In the genomic region with DNA sequence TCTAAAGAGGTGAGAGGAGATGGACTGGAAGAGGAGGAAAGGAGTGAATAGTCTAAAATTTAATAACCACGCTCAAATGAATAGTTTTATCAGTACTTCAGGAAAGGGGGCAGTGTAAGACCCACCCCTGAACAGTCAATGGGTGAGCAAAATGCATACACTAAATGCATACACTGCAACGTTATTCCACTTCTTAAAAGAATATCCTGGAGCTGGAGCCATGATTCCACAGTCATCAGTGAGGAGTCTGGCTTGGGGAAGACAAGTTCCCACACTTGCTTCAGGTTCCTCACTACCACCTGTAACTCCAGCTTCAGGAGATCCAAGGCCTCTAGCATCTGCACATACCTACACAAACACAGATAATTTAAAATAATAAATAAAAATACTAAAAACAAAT, we compare ENCODE assay signal across 12 mouse cellular contexts.
DNase-seq lines count a peak whose midpoint lies in the region; ATAC-seq lines count a peak whose summit lies in the region.
"Had no signal": no experiment of that assay in that cellular context is flagged by ENCODE, and none has a peak within 500 bp of the region (broad histone marks: within the 10 kb centered on the region; RNA-seq: fewer than 3 reads in every experiment).

No protein-coding gene starts in this region.

- WGBS in forebrain, embryonic 10.5 days, result 89% methylated on average over 2 of the region's 2 CpGs
- WGBS in forebrain, embryonic 14.5 days, result 88% methylated on average over 2 of the region's 2 CpGs
- 84% methylated on average over 2 of the region's 2 CpGs for WGBS in limb, embryonic 12.5 days
- 88% methylated on average over 2 of the region's 2 CpGs for WGBS in limb, embryonic 10.5 days
- WGBS in heart, embryonic 16.5 days, result 33% methylated on average over 2 of the region's 2 CpGs
- 70% methylated on average over 2 of the region's 2 CpGs for WGBS in macrophage (ENCODE audit: missing documents)

- H3K4me1 ChIP-seq in forebrain, embryonic 10.5 days, result peaks cover 17% of the 10 kb centered on the region
- H3K4me1 ChIP-seq in forebrain, embryonic 14.5 days (ENCODE audit: control insufficient read depth, insufficient read depth, low read length), result peaks cover 4% of the 10 kb centered on the region; the same call in 1 of the 2 replicates
- H3K4me1 ChIP-seq in limb, embryonic 12.5 days (replicated peaks), result peaks cover 9% of the 10 kb centered on the region; the same call in 1 of the 2 replicates
- H3K4me1 ChIP-seq in limb, embryonic 10.5 days, result peaks cover 21% of the 10 kb centered on the region
- H3K4me1 ChIP-seq in heart, embryonic 16.5 days (ENCODE audit: control insufficient read depth, insufficient read depth, low read length), result peaks cover 13% of the 10 kb centered on the region
- H3K4me1 ChIP-seq: embryonic facial prominence, embryonic 12.5 days had no signal

- no peak overlapping the region for H3K27ac ChIP-seq in forebrain, embryonic 10.5 days
- H3K27ac ChIP-seq in forebrain, embryonic 14.5 days (ENCODE audit: low read depth, low read length), result no peak overlapping the region
- no peak overlapping the region for H3K27ac ChIP-seq in limb, embryonic 12.5 days
- H3K27ac ChIP-seq in limb, embryonic 10.5 days, result no peak overlapping the region
- peak overlapping the region; percentile 31; the same call in 1 of the 2 replicates for H3K27ac ChIP-seq in heart, embryonic 16.5 days (ENCODE audit: low read length)
- no peak overlapping the region for H3K27ac ChIP-seq in macrophage
- H3K27ac ChIP-seq: embryonic facial prominence, embryonic 12.5 days had no signal

- H3K9ac ChIP-seq in forebrain, embryonic 14.5 days (ENCODE audit: low read length), result no peak overlapping the region
- no peak overlapping the region for H3K9ac ChIP-seq in limb, embryonic 12.5 days (replicated peaks)
- H3K9ac ChIP-seq in heart, embryonic 16.5 days (ENCODE audit: low read length), result peak overlapping the region; percentile 94
- H3K9ac ChIP-seq: embryonic facial prominence, embryonic 12.5 days had no signal

- no peak overlapping the region for H3K4me2 ChIP-seq in forebrain, embryonic 14.5 days (ENCODE audit: low read length)
- peak overlapping the region; percentile 81; the same call in 1 of the 2 replicates for H3K4me2 ChIP-seq in limb, embryonic 12.5 days
- peak overlapping the region; percentile 80 for H3K4me2 ChIP-seq in heart, embryonic 16.5 days (ENCODE audit: low read depth, low read length)

- ATAC-seq in forebrain, embryonic 14.5 days, result no peak
- no peak for ATAC-seq in limb, embryonic 12.5 days (ENCODE audit: insufficient number of reproducible peaks, insufficient read depth, low FRiP score, low TSS enrichment, low read depth)
- ATAC-seq in heart, embryonic 16.5 days (replicated peaks; ENCODE audit: extremely low read depth, insufficient read depth, low FRiP score), result no peak
- ATAC-seq: forebrain, embryonic 16.5 days had no signal

- no peaks in the 10 kb centered on the region for H3K36me3 ChIP-seq in forebrain, embryonic 10.5 days (replicated peaks)
- no peaks in the 10 kb centered on the region for H3K36me3 ChIP-seq in forebrain, embryonic 14.5 days (ENCODE audit: control insufficient read depth, insufficient read depth, low read length)
- no peaks in the 10 kb centered on the region for H3K36me3 ChIP-seq in limb, embryonic 12.5 days
- no peaks in the 10 kb centered on the region for H3K36me3 ChIP-seq in limb, embryonic 10.5 days
- H3K36me3 ChIP-seq in heart, embryonic 16.5 days (ENCODE audit: control insufficient read depth, insufficient read depth), result no peaks in the 10 kb centered on the region
- no peaks in the 10 kb centered on the region for H3K36me3 ChIP-seq in macrophage (ENCODE audit: inconsistent target)
- H3K36me3 ChIP-seq: embryonic facial prominence, embryonic 12.5 days had no signal

- H3K27me3 ChIP-seq in forebrain, embryonic 10.5 days (ENCODE audit: poor library complexity, severe bottlenecking), result peaks cover 16% of the 10 kb centered on the region
- no peaks in the 10 kb centered on the region for H3K27me3 ChIP-seq in forebrain, embryonic 14.5 days (replicated peaks; ENCODE audit: control insufficient read depth, insufficient read depth, low read length)
- no peaks in the 10 kb centered on the region for H3K27me3 ChIP-seq in limb, embryonic 12.5 days
- peaks cover 8% of the 10 kb centered on the region; the same call in 1 of the 2 replicates for H3K27me3 ChIP-seq in limb, embryonic 10.5 days (ENCODE audit: low read depth, poor library complexity, severe bottlenecking)
- no peaks in the 10 kb centered on the region for H3K27me3 ChIP-seq in heart, embryonic 16.5 days (ENCODE audit: control insufficient read depth, insufficient read depth, low read length)
- H3K27me3 ChIP-seq: embryonic facial prominence, embryonic 12.5 days had no signal

- no peaks in the 10 kb centered on the region for H3K9me3 ChIP-seq in forebrain, embryonic 10.5 days
- no peaks in the 10 kb centered on the region for H3K9me3 ChIP-seq in forebrain, embryonic 14.5 days (replicated peaks; ENCODE audit: control insufficient read depth, low read length)
- no peaks in the 10 kb centered on the region for H3K9me3 ChIP-seq in limb, embryonic 12.5 days
- H3K9me3 ChIP-seq in limb, embryonic 10.5 days (replicated peaks), result no peaks in the 10 kb centered on the region
- no peaks in the 10 kb centered on the region for H3K9me3 ChIP-seq in heart, embryonic 16.5 days (replicated peaks; ENCODE audit: control insufficient read depth, low read length)
- H3K9me3 ChIP-seq: embryonic facial prominence, embryonic 12.5 days had no signal

- H3K79me2 ChIP-seq in macrophage (ENCODE audit: inconsistent target), result peaks cover 63% of the 10 kb centered on the region

- H3K4me3 ChIP-seq in forebrain, embryonic 10.5 days, result 0 out of 2 replicates have a peak overlapping the region, but pooled peaks have one; percentile 56
- H3K4me3 ChIP-seq in forebrain, embryonic 14.5 days (ENCODE audit: low read depth, low read length), result no peak overlapping the region
- H3K4me3 ChIP-seq in limb, embryonic 12.5 days (replicated peaks), result no peak overlapping the region
- H3K4me3 ChIP-seq in limb, embryonic 10.5 days, result no peak overlapping the region
- H3K4me3 ChIP-seq in heart, embryonic 16.5 days (ENCODE audit: low read length), result peak overlapping the region; percentile 95
- peak overlapping the region; percentile 91; the same call in 1 of the 2 replicates for H3K4me3 ChIP-seq in macrophage (ENCODE audit: inconsistent target)

- DNase-seq in forebrain, embryonic 10.5 days (ENCODE audit: extremely low spot score, low spot score), result no peak
- DNase-seq in forebrain, embryonic 14.5 days (ENCODE audit: low spot score), result no peak
- DNase-seq in limb, embryonic 10.5 days (ENCODE audit: low spot score), result no peak
- DNase-seq in adrenal gland, adult 2 months, result no peak
- DNase-seq in adrenal gland, adult 18-20 months (ENCODE audit: low spot score in 2 of 2), result no peak
- DNase-seq: cerebellum, adult 9-11 months; kidney, adult 11 months had no signal

Comparison
In these comparisons a context has a peak if more than half of its experiments do, and no peak if none do; other contexts are left out.
1. H3K4me3 ChIP-seq: peak in forebrain, embryonic 10.5 days (single experiment), heart, embryonic 16.5 days (single experiment) and macrophage (single experiment); none in forebrain, embryonic 14.5 days (single experiment), limb, embryonic 12.5 days (single experiment) and limb, embryonic 10.5 days (single experiment).